Mouse (Mus musculus) MEL (cell line): Measurements from ENCODE around the gene Kif4.

Experiments used
- CTCF ChIP-seq, 3 experiments: IDR thresholded peaks in 2 of 3; conservative IDR thresholded peaks in 1 of 3; 2 replicates each; pipeline ENCODE4 v1.5.1; 2011 to 2012; ENCODE audit warnings: low read length in 3 of 3, low read depth in 2 of 3, mild to moderate bottlenecking in 2 of 3, improper control_type of control experiment in 1 of 3, inconsistent platforms in 1 of 3, mixed read lengths in 1 of 3, moderate library complexity in 1 of 3; ENCODE audit not compliant: control insufficient read depth in 1 of 3, insufficient read depth in 1 of 3, poor library complexity in 1 of 3, severe bottlenecking in 1 of 3
- ELF1 ChIP-seq: IDR thresholded peaks from 2 replicates; pipeline ENCODE4 v1.6.1; 2014; ENCODE audit warnings: low read depth, mild to moderate bottlenecking, inconsistent platforms, low read length, improper control_type of control experiment, moderate library complexity
- EP300 ChIP-seq, 2 experiments: IDR thresholded peaks; 2 replicates each; pipeline ENCODE4 v1.6.1; 2011; ENCODE audit warnings: improper control_type of control experiment in 2 of 2, low read length in 2 of 2, low read depth in 1 of 2, mild to moderate bottlenecking in 1 of 2
- GATA1 ChIP-seq: IDR thresholded peaks from 2 replicates; pipeline ENCODE4 v1.6.1; 2011; ENCODE audit warnings: low read depth, low read length, improper control_type of control experiment
- MEF2A ChIP-seq: IDR thresholded peaks from 2 replicates; pipeline ENCODE4 v1.6.1; 2014; ENCODE audit warnings: low read depth, mild to moderate bottlenecking, inconsistent platforms, low read length, improper control_type of control experiment; ENCODE audit not compliant: poor library complexity, insufficient replicate concordance, severe bottlenecking; ENCODE audit errors: extremely low read depth
- MYC ChIP-seq: IDR thresholded peaks from 2 replicates; pipeline ENCODE4 v1.6.1; 2011; ENCODE audit warnings: low read depth, mild to moderate bottlenecking, low read length, improper control_type of control experiment, moderate library complexity
- POLR2A ChIP-seq, 2 experiments: IDR thresholded peaks; 2 replicates each; pipeline ENCODE4 v1.6.1; 2011 to 2012; ENCODE audit warnings: low read length in 2 of 2, mild to moderate bottlenecking in 2 of 2, control low read depth in 1 of 2, improper control_type of control experiment in 1 of 2, low read depth in 1 of 2, moderate library complexity in 1 of 2; ENCODE audit not compliant: control insufficient read depth in 1 of 2, insufficient read depth in 1 of 2, poor library complexity in 1 of 2
- POLR2AphosphoS2 ChIP-seq: IDR thresholded peaks from 2 replicates; pipeline ENCODE4 v1.6.1; 2011; ENCODE audit warnings: low read length, improper control_type of control experiment
- UBTF ChIP-seq: IDR thresholded peaks from 2 replicates; pipeline ENCODE4 v1.6.1; 2012; ENCODE audit warnings: low read depth, mild to moderate bottlenecking, inconsistent platforms, low read length, improper control_type of control experiment, moderate library complexity, borderline replicate concordance; ENCODE audit not compliant: insufficient read depth
- ZC3H11A ChIP-seq: IDR thresholded peaks from 2 replicates; pipeline ENCODE4 v1.6.1; 2012; ENCODE audit warnings: low read depth, mild to moderate bottlenecking, inconsistent platforms, low read length, improper control_type of control experiment
- ZNF384 ChIP-seq: IDR thresholded peaks from 2 replicates; pipeline ENCODE4 v1.6.1; 2012; ENCODE audit warnings: low read depth, mild to moderate bottlenecking, inconsistent platforms, low read length, improper control_type of control experiment

GRCm38 (mm10) chrX:100625546-100625801, at the start of gene Kif4:
- TF ChIP-seq GATA1 = no peak
- no peak for TF ChIP-seq EP300 (IDR thresholded peaks at IDR 0.05; ENCODE audit: low read depth in 1 of 2, low read length in 2 of 2)
- no peak for TF ChIP-seq CTCF (IDR thresholded peaks at IDR 0.05 in 2 of 3, conservative IDR thresholded peaks at IDR 0.05 in 1 of 3; ENCODE audit: control insufficient read depth in 1 of 3, insufficient read depth in 1 of 3, low read depth in 2 of 3, low read length in 3 of 3, poor library complexity in 1 of 3, severe bottlenecking in 1 of 3)
- TF ChIP-seq POLR2AphosphoS2 = no peak
- TF ChIP-seq MYC = no peak
- no peak for TF ChIP-seq POLR2A (IDR thresholded peaks at IDR 0.05; ENCODE audit: control insufficient read depth in 1 of 2, insufficient read depth in 1 of 2, low read depth in 1 of 2, low read length in 2 of 2, poor library complexity in 1 of 2)
- no peak for TF ChIP-seq UBTF
- TF ChIP-seq ZC3H11A = no peak
- no peak for TF ChIP-seq ELF1
- no peak for TF ChIP-seq MEF2A
- TF ChIP-seq ZNF384 = no peak
